Mouse (Mus musculus): ENCODE data around the gene Porcn.

GRCm38 (mm10) chrX:8223473-8223872, 17.1 kb upstream of the Porcn start:
- TF ChIP-seq CTCF (IDR thresholded peaks at IDR 0.05; ENCODE audit: borderline replicate concordance, insufficient read depth, low read depth, low read length), result no peak
- no peak for TF ChIP-seq POLR2A (IDR thresholded peaks at IDR 0.05; ENCODE audit: borderline replicate concordance, insufficient read depth, low read length)
